Mouse (Mus musculus): ENCODE data around the gene Ifnar1. TPM values are rescaled to one million over a fixed set of nuclear protein-coding genes. Genes with fewer than 3 reads are reported as not detected.
A peak's percentile ranks its signal among the peaks of the same experiment; 100 is the strongest.

The Ifnar1 gene
- total and polyA plus RNA-seq, 2 experiments, result 14.0 to 26.4 TPM

- TF ChIP-seq CTCF (IDR thresholded peaks at IDR 0.05; ENCODE audit: low read depth, low read length), result peak; percentile 81
- TF ChIP-seq POLR2A (IDR thresholded peaks at IDR 0.05; ENCODE audit: extremely low read depth, insufficient read depth, low read length), result no peak
- Histone ChIP-seq H3K4me3 (ENCODE audit: insufficient read depth, low read depth, low read length) (no peak overlapping the region), H3K27ac (replicated peaks; ENCODE audit: insufficient read depth, low read depth, low read length) (no peak overlapping the region), H3K36me3 (ENCODE audit: control insufficient read depth, insufficient read depth, low read length) (no peaks in the 10 kb centered on the region), H3K27me3 (ENCODE audit: control insufficient read depth, insufficient read depth, low read length) (no peaks in the 10 kb centered on the region), H3K4me1 (ENCODE audit: control insufficient read depth, insufficient read depth, low read length) (no peaks in the 10 kb centered on the region), H3K79me2 (ENCODE audit: control insufficient read depth, insufficient read depth, low read length) (no peaks in the 10 kb centered on the region), H3K9ac (ENCODE audit: low read depth, low read length) (no peak overlapping the region)
- peak; percentile 60 for DNase-seq (ENCODE audit: extremely low read depth, low read depth, low spot score)
- 31% methylated on average over 7 of the region's 7 CpGs for WGBS
Measured at GRCm38 (mm10) chr16:91512161-91512787, 27.2 kb downstream of the Ifnar1 start.

- Histone ChIP-seq H3K27ac (replicated peaks; ENCODE audit: insufficient read depth, low read depth, low read length) (no peak overlapping the region), H3K36me3 (ENCODE audit: control insufficient read depth, insufficient read depth, low read length) (no peaks in the 10 kb centered on the region), H3K79me2 (ENCODE audit: control insufficient read depth, insufficient read depth, low read length) (no peaks in the 10 kb centered on the region), H3K27me3 (ENCODE audit: control insufficient read depth, insufficient read depth, low read length) (no peaks in the 10 kb centered on the region), H3K4me3 (ENCODE audit: insufficient read depth, low read depth, low read length) (no peak overlapping the region), H3K4me1 (ENCODE audit: control insufficient read depth, insufficient read depth, low read length) (no peaks in the 10 kb centered on the region), H3K9ac (ENCODE audit: low read depth, low read length) (no peak overlapping the region)
- no peak for TF ChIP-seq CTCF (IDR thresholded peaks at IDR 0.05; ENCODE audit: low read depth, low read length)
- TF ChIP-seq POLR2A (IDR thresholded peaks at IDR 0.05; ENCODE audit: extremely low read depth, insufficient read depth, low read length), result no peak
- DNase-seq (ENCODE audit: extremely low read depth, low read depth, low spot score), result no peak
- 82% methylated on average over 6 of the region's 6 CpGs for WGBS
Measured at GRCm38 (mm10) chr16:91513099-91513498, 28.1 kb downstream of the Ifnar1 start.

- DNase-seq (ENCODE audit: extremely low read depth, low read depth, low spot score), result no peak
- H3K4me3 ChIP-seq (ENCODE audit: insufficient read depth, low read depth, low read length), result no peak overlapping the region
- H3K4me1 ChIP-seq (ENCODE audit: control insufficient read depth, insufficient read depth, low read length), result no peaks in the 10 kb centered on the region
- TF ChIP-seq POLR2A (IDR thresholded peaks at IDR 0.05; ENCODE audit: extremely low read depth, insufficient read depth, low read length) (no peak), CTCF (IDR thresholded peaks at IDR 0.05; ENCODE audit: low read depth, low read length) (no peak)
- no peaks in the 10 kb centered on the region for H3K36me3 ChIP-seq (ENCODE audit: control insufficient read depth, insufficient read depth, low read length)
- 46% methylated on average over 7 of the region's 7 CpGs for WGBS
- no peaks in the 10 kb centered on the region for H3K27me3 ChIP-seq (ENCODE audit: control insufficient read depth, insufficient read depth, low read length)
- H3K79me2 ChIP-seq (ENCODE audit: control insufficient read depth, insufficient read depth, low read length), result no peaks in the 10 kb centered on the region
- no peak overlapping the region for H3K27ac ChIP-seq (replicated peaks; ENCODE audit: insufficient read depth, low read depth, low read length)
- no peak overlapping the region for H3K9ac ChIP-seq (ENCODE audit: low read depth, low read length)
Measured at GRCm38 (mm10) chr16:91517020-91517419, 32.0 kb downstream of the Ifnar1 start.

GRCm38 (mm10) chr16:91522040-91522439 lies 37.0 kb downstream of the Ifnar1 start:
- Histone ChIP-seq H3K4me3 (ENCODE audit: insufficient read depth, low read depth, low read length) (no peak overlapping the region), H3K4me1 (ENCODE audit: control insufficient read depth, insufficient read depth, low read length) (peaks cover 2% of the 10 kb centered on the region; the same call in 1 of the 2 replicates), H3K27me3 (ENCODE audit: control insufficient read depth, insufficient read depth, low read length) (no peaks in the 10 kb centered on the region), H3K36me3 (ENCODE audit: control insufficient read depth, insufficient read depth, low read length) (no peaks in the 10 kb centered on the region), H3K27ac (replicated peaks; ENCODE audit: insufficient read depth, low read depth, low read length) (0 out of 2 replicates have a peak overlapping the region, but pooled peaks have one; percentile 8), H3K9ac (ENCODE audit: low read depth, low read length) (no peak overlapping the region), H3K79me2 (ENCODE audit: control insufficient read depth, insufficient read depth, low read length) (no peaks in the 10 kb centered on the region)
- no peak for TF ChIP-seq CTCF (IDR thresholded peaks at IDR 0.05; ENCODE audit: low read depth, low read length)
- no peak for TF ChIP-seq POLR2A (IDR thresholded peaks at IDR 0.05; ENCODE audit: extremely low read depth, insufficient read depth, low read length)
- peak; percentile 35 for DNase-seq (ENCODE audit: extremely low read depth, low read depth, low spot score)
- 81% methylated on average over 5 of the region's 5 CpGs for WGBS

- Histone ChIP-seq H3K4me1 (ENCODE audit: control insufficient read depth, insufficient read depth, low read length) (peaks cover 2% of the 10 kb centered on the region; the same call in 1 of the 2 replicates), H3K9ac (ENCODE audit: low read depth, low read length) (no peak overlapping the region), H3K27me3 (ENCODE audit: control insufficient read depth, insufficient read depth, low read length) (no peaks in the 10 kb centered on the region), H3K79me2 (ENCODE audit: control insufficient read depth, insufficient read depth, low read length) (no peaks in the 10 kb centered on the region), H3K36me3 (ENCODE audit: control insufficient read depth, insufficient read depth, low read length) (no peaks in the 10 kb centered on the region), H3K27ac (replicated peaks; ENCODE audit: insufficient read depth, low read depth, low read length) (0 out of 2 replicates have a peak overlapping the region, but pooled peaks have one; percentile 6), H3K4me3 (ENCODE audit: insufficient read depth, low read depth, low read length) (no peak overlapping the region)
- 60% methylated on average over 18 of the region's 18 CpGs for WGBS
- peak; percentile 85 for DNase-seq (ENCODE audit: extremely low read depth, low read depth, low spot score)
- TF ChIP-seq CTCF (IDR thresholded peaks at IDR 0.05; ENCODE audit: low read depth, low read length), result no peak
- TF ChIP-seq POLR2A (IDR thresholded peaks at IDR 0.05; ENCODE audit: extremely low read depth, insufficient read depth, low read length), result no peak
Measured at GRCm38 (mm10) chr16:91522479-91523309, 37.7 kb downstream of the Ifnar1 start.

Data from liver, adult 2 months (tissue).